Mouse (Mus musculus): ENCODE data around the gene Nlrp6. TPM values are rescaled to one million over a fixed set of nuclear protein-coding genes. Genes with fewer than 3 reads are reported as not detected.
A peak's percentile ranks its signal among the peaks of the same experiment; 100 is the strongest.

Gene Nlrp6
- polyA plus RNA-seq, 1 experiment from 2014 or later = 0.28 TPM

DNA sequence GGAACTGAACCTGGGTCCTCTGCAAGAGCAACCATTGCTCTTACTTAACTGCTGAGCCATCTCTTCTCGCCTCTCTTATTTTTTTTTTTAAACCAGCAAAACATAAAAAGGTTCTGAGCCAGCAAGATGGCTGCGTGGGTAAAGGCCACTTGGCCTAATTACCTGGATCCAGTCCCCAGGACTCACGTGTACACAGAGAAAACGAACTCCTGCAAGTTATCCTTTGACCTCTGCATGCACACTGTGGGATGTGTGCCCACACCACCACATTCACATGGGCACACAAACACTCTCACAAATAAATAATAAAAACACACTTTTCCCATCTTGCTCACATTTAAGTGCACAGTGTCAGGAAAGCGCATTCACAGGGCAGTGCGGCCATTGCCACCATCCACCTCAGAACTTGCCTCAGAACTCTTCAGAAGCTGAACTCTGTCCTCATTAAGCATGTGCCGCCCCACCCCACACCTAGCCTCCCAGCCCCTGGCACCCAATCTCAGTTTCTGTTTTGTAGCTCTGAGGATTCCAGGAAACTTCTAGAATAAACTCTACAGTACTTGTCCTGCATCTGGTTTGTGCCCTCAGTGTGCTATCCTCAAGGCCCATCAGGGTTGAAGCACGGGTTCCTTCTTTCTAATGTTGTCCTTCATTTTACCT, 6.5 kb upstream of the Nlrp6 start:
- peaks cover 6% of the 10 kb centered on the region; the same call in 1 of the 2 replicates for H3K27me3 ChIP-seq
- no peaks in the 10 kb centered on the region for H3K36me3 ChIP-seq
- H3K4me3 ChIP-seq = no peak overlapping the region
- H3K4me2 ChIP-seq (replicated peaks) = no peak overlapping the region
- H3K27ac ChIP-seq (replicated peaks) = no peak overlapping the region
- no peaks in the 10 kb centered on the region for H3K4me1 ChIP-seq
- H3K9me3 ChIP-seq = no peaks in the 10 kb centered on the region
- no peak for ATAC-seq (replicated peaks)
- WGBS = 83% methylated on average over 8 of the region's 8 CpGs
- no peak overlapping the region for H3K9ac ChIP-seq (replicated peaks)

DNA sequence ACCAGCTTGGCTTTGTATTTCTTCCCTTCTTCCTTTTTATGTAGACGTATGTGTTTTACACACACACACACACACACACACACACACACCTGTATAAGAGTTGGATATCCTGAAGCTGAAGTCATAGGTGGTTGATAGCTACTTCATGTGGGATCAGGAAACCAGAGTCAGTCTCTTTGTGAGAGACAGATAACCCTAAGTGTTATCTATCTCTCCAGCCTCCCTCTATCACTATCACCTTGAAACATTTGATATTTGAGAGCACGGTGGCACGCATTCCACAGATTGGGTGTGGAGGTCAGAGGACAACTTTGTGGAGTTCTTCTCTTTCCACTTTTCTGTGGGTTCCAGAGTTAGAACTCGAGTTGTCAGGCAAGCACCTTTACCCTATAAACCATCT, 791 bp upstream of the Nlrp6 start:
- Histone ChIP-seq H3K27me3 (peaks cover 64% of the 10 kb centered on the region), H3K36me3 (no peaks in the 10 kb centered on the region), H3K9ac (replicated peaks) (no peak overlapping the region), H3K4me1 (peaks cover 18% of the 10 kb centered on the region), H3K4me2 (replicated peaks) (no peak overlapping the region), H3K4me3 (no peak overlapping the region), H3K9me3 (no peaks in the 10 kb centered on the region), H3K27ac (replicated peaks) (no peak overlapping the region)
- ATAC-seq (replicated peaks) = no peak
- WGBS = 80% methylated on average over 4 of the region's 4 CpGs

DNA sequence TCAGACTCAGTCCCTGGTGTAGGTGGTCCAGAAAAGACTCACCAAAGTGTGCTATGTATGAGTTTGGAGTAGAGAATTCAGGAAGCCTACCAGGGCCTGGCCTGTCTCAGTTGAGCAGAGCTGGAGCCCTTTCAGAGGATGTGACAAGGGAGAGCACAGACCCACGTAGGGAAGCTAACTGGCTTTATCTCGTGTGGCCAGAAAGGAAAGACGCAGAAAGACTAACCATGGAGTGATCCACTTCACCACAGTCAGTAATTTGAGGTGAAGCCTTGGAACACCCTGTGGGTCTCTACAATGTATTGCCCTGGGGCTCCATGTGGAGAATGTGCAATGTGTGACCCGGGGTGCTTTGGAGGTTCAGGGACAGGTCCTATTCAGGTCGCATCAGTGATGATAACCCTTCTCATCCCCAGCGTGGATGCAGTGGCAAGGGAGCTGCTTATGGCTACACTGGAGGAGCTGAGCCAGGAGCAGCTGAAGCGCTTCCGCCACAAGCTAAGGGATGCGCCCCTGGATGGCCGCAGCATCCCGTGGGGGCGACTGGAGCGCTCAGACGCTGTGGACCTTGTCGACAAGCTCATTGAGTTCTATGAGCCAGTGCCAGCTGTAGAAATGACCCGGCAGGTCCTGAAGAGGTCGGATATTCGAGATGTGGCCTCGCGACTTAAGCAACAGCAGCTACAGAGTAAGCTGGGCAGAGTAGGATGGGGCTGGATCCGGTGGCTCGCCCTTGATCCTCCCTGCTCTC, 698 bp downstream of the Nlrp6 start:
- WGBS = 30% methylated on average over 22 of the region's 22 CpGs
- Histone ChIP-seq H3K36me3 (no peaks in the 10 kb centered on the region), H3K9ac (replicated peaks) (no peak overlapping the region), H3K27me3 (peaks cover 67% of the 10 kb centered on the region), H3K4me1 (peaks cover 18% of the 10 kb centered on the region), H3K4me3 (no peak overlapping the region), H3K27ac (replicated peaks) (no peak overlapping the region), H3K9me3 (no peaks in the 10 kb centered on the region), H3K4me2 (replicated peaks) (peak overlapping the region; percentile 84)
- no peak for ATAC-seq (replicated peaks)

DNA sequence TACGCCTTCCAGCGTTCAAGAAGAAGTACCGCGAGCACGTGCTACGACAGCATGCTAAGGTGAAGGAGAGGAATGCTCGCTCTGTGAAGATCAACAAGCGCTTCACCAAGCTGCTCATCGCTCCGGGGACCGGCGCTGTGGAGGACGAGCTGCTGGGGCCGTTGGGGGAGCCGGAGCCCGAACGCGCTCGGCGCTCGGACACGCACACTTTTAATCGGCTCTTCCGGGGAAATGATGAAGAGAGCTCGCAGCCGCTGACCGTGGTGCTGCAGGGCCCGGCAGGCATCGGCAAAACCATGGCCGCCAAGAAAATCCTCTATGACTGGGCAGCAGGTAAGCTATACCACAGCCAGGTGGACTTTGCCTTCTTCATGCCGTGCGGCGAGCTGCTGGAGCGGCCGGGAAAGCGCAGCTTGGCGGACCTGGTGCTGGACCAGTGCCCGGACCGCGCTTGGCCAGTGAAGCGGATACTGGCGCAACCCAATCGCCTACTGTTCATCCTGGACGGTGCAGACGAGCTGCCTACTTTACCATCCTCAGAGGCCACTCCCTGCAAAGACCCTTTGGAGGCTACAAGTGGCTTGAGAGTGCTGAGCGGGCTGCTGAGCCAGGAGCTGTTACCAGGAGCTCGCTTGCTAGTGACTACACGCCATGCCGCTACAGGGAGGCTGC, 1.8 kb downstream of the Nlrp6 start:
- H3K4me3 ChIP-seq = peak overlapping the region; percentile 44
- H3K27me3 ChIP-seq = peaks cover 64% of the 10 kb centered on the region
- no peak overlapping the region for H3K27ac ChIP-seq (replicated peaks)
- H3K9ac ChIP-seq (replicated peaks) = peak overlapping the region; percentile 32
- H3K4me1 ChIP-seq = peaks cover 18% of the 10 kb centered on the region
- WGBS = under 1% methylated on average over 49 of the region's 49 CpGs
- no peaks in the 10 kb centered on the region for H3K9me3 ChIP-seq
- ATAC-seq (replicated peaks) = peak; percentile 41; the same call in 1 of the 2 replicates
- H3K36me3 ChIP-seq = no peaks in the 10 kb centered on the region
- peak overlapping the region; percentile 84 for H3K4me2 ChIP-seq (replicated peaks)

DNA sequence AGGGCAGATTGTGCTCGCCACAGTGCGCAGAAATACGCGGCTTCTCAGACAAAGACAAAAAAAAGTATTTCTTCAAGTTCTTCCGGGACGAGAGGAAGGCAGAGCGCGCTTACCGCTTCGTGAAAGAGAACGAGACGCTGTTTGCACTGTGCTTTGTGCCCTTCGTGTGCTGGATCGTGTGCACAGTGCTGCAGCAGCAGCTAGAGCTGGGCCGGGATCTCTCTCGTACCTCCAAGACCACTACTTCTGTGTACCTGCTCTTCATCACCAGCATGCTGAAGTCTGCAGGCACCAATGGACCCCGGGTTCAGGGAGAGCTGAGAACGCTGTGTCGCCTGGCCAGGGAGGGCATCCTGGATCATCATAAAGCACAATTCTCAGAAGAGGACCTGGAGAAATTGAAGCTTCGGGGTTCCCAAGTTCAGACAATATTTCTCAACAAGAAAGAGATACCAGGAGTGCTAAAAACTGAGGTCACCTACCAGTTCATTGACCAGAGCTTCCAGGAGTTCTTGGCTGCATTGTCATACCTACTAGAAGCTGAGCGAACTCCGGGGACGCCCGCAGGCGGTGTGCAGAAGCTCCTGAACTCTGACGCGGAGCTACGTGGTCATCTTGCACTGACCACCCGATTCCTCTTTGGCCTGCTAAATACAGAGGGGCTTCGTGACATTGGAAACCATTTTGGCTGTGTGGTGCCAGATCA, 2.5 kb downstream of the Nlrp6 start:
- peak overlapping the region; percentile 84 for H3K4me2 ChIP-seq (replicated peaks)
- no peak overlapping the region for H3K27ac ChIP-seq (replicated peaks)
- ATAC-seq (replicated peaks) = no peak
- H3K4me3 ChIP-seq = peak overlapping the region; percentile 44
- peak overlapping the region; percentile 32 for H3K9ac ChIP-seq (replicated peaks)
- no peaks in the 10 kb centered on the region for H3K36me3 ChIP-seq
- 16% methylated on average over 30 of the region's 30 CpGs for WGBS
- H3K9me3 ChIP-seq = no peaks in the 10 kb centered on the region
- H3K27me3 ChIP-seq = peaks cover 64% of the 10 kb centered on the region
- peaks cover 18% of the 10 kb centered on the region for H3K4me1 ChIP-seq

DNA sequence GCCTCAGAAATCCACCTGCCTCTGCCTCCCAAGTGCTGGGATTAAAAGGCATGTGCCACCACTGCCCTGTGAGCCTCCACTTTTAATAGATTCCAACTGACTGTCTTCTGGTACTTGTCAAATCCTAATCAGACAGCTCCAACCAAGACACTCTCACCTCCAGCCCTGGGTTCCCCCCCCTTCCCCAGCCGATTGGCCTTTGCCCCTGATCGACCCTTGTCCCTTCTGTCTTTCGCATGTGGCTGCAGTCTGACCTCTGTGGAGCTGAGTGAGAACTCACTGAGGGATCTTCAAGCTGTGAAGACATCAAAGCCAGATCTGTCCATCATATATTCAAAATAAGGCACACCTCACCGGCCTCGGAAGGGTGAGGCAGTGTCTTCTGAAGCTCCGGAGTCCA, 6.5 kb downstream of the Nlrp6 start:
- Histone ChIP-seq H3K4me3 (no peak overlapping the region), H3K9me3 (no peaks in the 10 kb centered on the region), H3K27ac (replicated peaks) (no peak overlapping the region), H3K4me2 (replicated peaks) (no peak overlapping the region), H3K36me3 (no peaks in the 10 kb centered on the region), H3K27me3 (peaks cover 30% of the 10 kb centered on the region), H3K4me1 (peaks cover 15% of the 10 kb centered on the region), H3K9ac (replicated peaks) (no peak overlapping the region)
- WGBS = 93% methylated on average over 6 of the region's 6 CpGs
- ATAC-seq (replicated peaks) = no peak

DNA sequence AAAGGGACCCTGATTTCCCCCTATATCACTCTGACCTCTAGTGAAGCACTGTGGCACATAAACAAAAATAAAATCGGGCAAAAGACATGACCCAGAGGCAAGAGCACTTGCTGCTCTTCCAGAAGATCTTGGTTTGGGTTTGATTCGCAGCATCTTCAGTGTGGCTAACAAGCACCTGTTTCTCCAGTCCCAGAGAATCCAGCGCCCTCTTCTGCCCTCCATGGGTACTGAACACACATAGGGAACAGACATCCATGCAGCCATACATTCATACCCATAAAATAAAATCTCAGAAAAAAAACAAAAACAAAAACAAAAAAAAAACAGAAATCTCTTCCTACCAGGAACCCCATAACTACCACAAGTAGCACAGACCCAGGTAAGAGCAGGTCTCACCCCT, 17.7 kb downstream of the Nlrp6 start:
- Histone ChIP-seq H3K27me3 (no peaks in the 10 kb centered on the region), H3K27ac (replicated peaks) (no peak overlapping the region), H3K36me3 (no peaks in the 10 kb centered on the region), H3K4me2 (replicated peaks) (no peak overlapping the region), H3K4me3 (no peak overlapping the region), H3K9me3 (no peaks in the 10 kb centered on the region), H3K9ac (replicated peaks) (no peak overlapping the region), H3K4me1 (peaks cover 13% of the 10 kb centered on the region)
- 44% methylated on average over 3 of the region's 3 CpGs for WGBS
- ATAC-seq (replicated peaks) = no peak

DNA sequence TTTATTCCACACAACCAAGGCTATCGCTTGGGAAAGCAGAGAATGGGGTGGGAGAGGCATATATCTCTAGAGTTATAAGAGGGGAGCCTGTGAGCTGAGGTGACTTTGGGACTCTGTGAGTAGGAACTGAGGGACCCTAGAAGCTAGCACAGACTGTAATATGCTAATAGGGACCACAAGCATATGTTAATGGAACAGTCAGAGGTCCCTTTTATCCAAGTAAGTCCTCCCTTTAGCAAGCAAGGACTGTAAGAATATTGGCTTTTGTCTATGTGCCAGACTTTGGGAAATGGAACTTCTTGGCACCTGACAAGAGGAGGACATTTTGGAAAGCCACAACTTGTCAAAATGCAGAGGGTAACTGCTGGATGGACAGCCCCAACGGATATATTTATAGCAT, 18.2 kb downstream of the Nlrp6 start:
- Histone ChIP-seq H3K4me2 (replicated peaks) (no peak overlapping the region), H3K9ac (replicated peaks) (no peak overlapping the region), H3K36me3 (no peaks in the 10 kb centered on the region), H3K27me3 (no peaks in the 10 kb centered on the region), H3K9me3 (no peaks in the 10 kb centered on the region), H3K27ac (replicated peaks) (no peak overlapping the region), H3K4me3 (no peak overlapping the region), H3K4me1 (peaks cover 13% of the 10 kb centered on the region)
- no peak for ATAC-seq (replicated peaks)
- WGBS = 28% methylated on average over 2 of the region's 2 CpGs

DNA sequence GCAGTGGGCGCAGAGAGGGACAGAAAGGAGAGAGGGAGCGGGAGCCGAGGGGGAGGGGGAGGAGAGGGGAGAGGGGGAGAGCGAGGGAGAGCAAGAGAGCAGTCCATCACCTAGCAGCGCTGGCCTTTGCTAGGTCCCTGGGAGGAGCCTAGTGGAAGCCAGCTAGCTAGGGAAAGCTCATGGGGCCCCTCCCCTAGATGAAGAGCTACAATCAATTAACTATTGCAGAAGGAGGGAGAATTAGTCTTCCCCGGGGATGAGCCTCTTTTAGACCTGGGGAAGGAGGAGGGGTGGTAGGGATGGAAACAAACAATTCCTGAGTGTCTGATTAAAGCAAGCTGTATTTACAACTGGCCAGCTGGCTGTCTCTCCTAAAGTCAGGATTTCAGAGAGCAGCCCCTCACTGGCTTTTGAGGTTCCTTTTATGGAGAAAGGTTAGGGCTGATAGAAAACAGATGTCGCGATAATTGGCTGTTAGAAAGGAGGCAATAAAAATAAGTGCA, 19.0 kb downstream of the Nlrp6 start:
- WGBS = 11% methylated on average over 8 of the region's 8 CpGs
- Histone ChIP-seq H3K27me3 (no peaks in the 10 kb centered on the region), H3K36me3 (no peaks in the 10 kb centered on the region), H3K27ac (replicated peaks) (no peak overlapping the region), H3K4me1 (peaks cover 13% of the 10 kb centered on the region), H3K4me3 (no peak overlapping the region), H3K9ac (replicated peaks) (no peak overlapping the region), H3K4me2 (replicated peaks) (no peak overlapping the region), H3K9me3 (no peaks in the 10 kb centered on the region)
- no peak for ATAC-seq (replicated peaks)

DNA sequence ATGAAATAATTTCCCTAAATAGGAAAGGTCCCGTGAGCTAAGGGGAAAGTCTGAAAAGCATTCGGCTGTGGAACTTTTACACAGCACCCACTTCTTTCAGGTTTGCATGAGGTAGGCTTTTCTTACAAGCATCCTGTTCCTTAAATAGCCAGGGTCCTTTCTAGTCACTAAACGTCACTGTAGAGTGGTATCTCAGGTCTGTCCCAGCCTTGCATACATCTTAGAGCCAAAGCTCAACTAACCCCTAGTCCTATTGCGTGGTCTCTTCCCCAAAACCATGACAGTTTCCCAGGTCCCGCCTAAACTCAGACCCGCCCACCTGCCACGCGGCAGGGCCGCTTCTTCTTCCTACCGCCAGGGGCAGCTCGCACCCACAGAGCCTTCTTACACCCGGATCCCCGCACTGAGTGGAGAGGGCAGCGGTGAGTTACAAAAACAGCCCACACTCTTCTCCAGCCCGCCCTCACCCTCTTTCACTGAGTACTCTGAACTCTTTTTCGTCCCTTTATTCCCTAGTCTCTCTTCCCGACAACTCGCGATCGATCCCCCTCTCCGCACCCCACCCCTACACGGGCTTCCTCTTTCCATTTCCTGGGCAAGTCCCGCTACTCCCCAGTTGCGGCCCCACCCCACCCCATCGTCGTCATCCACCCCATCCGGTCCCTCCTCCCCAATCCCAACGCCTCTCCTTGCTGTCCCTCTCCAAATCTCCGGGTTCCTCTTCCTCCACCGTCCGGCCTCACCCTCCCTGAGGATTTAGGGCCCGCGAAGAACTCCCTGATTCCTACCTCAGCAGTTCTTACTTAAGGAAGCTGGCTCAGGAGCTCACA, 20.7 kb downstream of the Nlrp6 start, which contains the start of gene Pgghg:
Pgghg (plus strand) TSS at position 170 of the 830 bp plus-strand sequence.
- Histone ChIP-seq H3K9ac (replicated peaks) (peak within 1 kb of the TSS; percentile 50), H3K4me2 (replicated peaks) (peak within 1 kb of the TSS; percentile 50), H3K27ac (replicated peaks) (0 out of 2 replicates have a peak within 1 kb of the TSS, but pooled peaks have one; percentile 12), H3K9me3 (no peaks in the 10 kb centered on the region), H3K4me1 (peaks cover 13% of the 10 kb centered on the region), H3K36me3 (no peaks in the 10 kb centered on the region), H3K27me3 (no peaks in the 10 kb centered on the region), H3K4me3 (peak within 1 kb of the TSS; percentile 47)
- peak; percentile 93 for ATAC-seq (replicated peaks)
- WGBS = 3% methylated on average over 33 of the region's 33 CpGs

DNA sequence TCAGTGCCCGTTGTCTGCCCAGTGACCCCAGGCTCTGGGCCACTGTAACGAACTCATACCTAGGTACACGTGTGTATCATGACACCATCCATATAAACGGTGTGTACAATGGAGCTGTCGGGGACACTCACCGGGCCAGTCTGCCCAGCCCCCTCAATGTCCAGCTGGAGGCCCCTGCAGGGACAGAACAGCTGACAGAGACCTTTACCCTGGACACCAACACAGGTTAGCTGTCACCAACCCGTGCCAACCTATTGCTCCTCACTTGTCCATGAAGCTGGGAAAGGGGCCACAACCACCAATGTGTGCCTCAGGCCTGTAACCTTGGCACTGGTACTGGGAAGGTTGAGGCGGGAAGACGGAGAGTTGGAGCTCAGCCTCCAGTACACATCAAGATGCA, 21.6 kb downstream of the Nlrp6 start:
- Histone ChIP-seq H3K27me3 (no peaks in the 10 kb centered on the region), H3K4me3 (peak overlapping the region; percentile 47), H3K36me3 (no peaks in the 10 kb centered on the region), H3K27ac (replicated peaks) (no peak overlapping the region), H3K9ac (replicated peaks) (no peak overlapping the region; the same call in 1 of the 2 replicates), H3K4me2 (replicated peaks) (peak overlapping the region; percentile 50), H3K9me3 (no peaks in the 10 kb centered on the region), H3K4me1 (peaks cover 13% of the 10 kb centered on the region)
- 0 out of 2 replicates have a peak, but pooled peaks have one; percentile 9 for ATAC-seq (replicated peaks)
- WGBS = 62% methylated on average over 9 of the region's 9 CpGs
